Mouse (Mus musculus) duodenum, adult 2 months (tissue): ENCODE results near the gene Vmn1r163. TPM values are rescaled to one million over a fixed set of nuclear protein-coding genes. Genes with fewer than 3 reads are reported as not detected.

Experiments
- polyA plus RNA-seq: library from polyadenylated mRNA; depleted of rRNA; stranded (reverse); fragments of >200 nt; gene quantifications from 2 replicates; pipeline ENCODE4 v1.2.3, GENCODE M21; 2012; ENCODE audit warnings: low replicate concordance; rRNA removed

The Vmn1r163 gene
- not detected in 2 replicates for polyA plus RNA-seq

GRCm38 (mm10) chr7:23055240-23055639, at the start of gene Vmn1r163:
Gene Vmn1r163, plus strand, starts transcription at chr7:23055540.

GRCm38 (mm10) chr7:23019823-23020222, 35.5 kb upstream of the Vmn1r163 start, which contains the start of gene Gm4216:
Gene Gm4216, minus strand, starts transcription at chr7:23019923.

GRCm38 (mm10) chr7:23067356-23067755, 12.0 kb downstream of the Vmn1r163 start, which contains the start of gene Gm8720:
Gene Gm8720, minus strand, starts transcription at chr7:23067456.

Other genes with a start within 250 kb of the Vmn1r163 start
- not detected in 2 replicates for gene Vmn1r159, start 211.9 kb upstream of the Vmn1r163 start, polyA plus RNA-seq
- gene Vmn1r160, start 184.3 kb upstream of the Vmn1r163 start, polyA plus RNA-seq: not detected in 2 replicates
- gene Gm4214, start 70.9 kb upstream of the Vmn1r163 start, polyA plus RNA-seq: not detected in 2 replicates
- not detected in 2 replicates for gene Gm4216, start 35.6 kb upstream of the Vmn1r163 start, polyA plus RNA-seq
- not detected in 2 replicates for gene Gm8720, start 11.9 kb downstream of the Vmn1r163 start, polyA plus RNA-seq
- not detected in 2 replicates for gene Gm10662, start 88.9 kb downstream of the Vmn1r163 start, polyA plus RNA-seq
- not detected in 2 replicates for gene Vmn1r165, start 161.8 kb downstream of the Vmn1r163 start, polyA plus RNA-seq
- gene Vmn1r166, start 196.1 kb downstream of the Vmn1r163 start, polyA plus RNA-seq: not detected in 2 replicates
- gene Gm6902, start 223.4 kb downstream of the Vmn1r163 start, polyA plus RNA-seq: not detected in 2 replicates
- not detected in 2 replicates for gene Nlrp4e, start 245.7 kb downstream of the Vmn1r163 start, polyA plus RNA-seq